Mouse (Mus musculus) liver, embryonic 15.5 days (tissue): ENCODE results near the gene Egf. TPM values are rescaled to one million over a fixed set of nuclear protein-coding genes. Genes with fewer than 3 reads are reported as not detected.

Source experiments
- ATAC-seq: fragments of 200-750 bp; cut with Nextera tagmentation; 2 replicates; pipeline ENCODE4 v1.8.0; 2017; ENCODE audit warnings: moderate number of reproducible peaks, mild to moderate bottlenecking, moderate library complexity; ENCODE audit not compliant: insufficient read depth
- H3K27ac ChIP-seq: fragments of 300-500 bp; sonication (generic); replicated peaks from 2 replicates; pipeline ENCODE4 v1.5.1; 2015; ENCODE audit warnings: mild to moderate bottlenecking, inconsistent platforms
- H3K27me3 ChIP-seq: fragments of 300-500 bp; sonication (generic); 2 replicates; pipeline ENCODE4 v1.6.1; 2015; ENCODE audit warnings: mild to moderate bottlenecking, inconsistent platforms
- H3K36me3 ChIP-seq: fragments of 300-500 bp; sonication (generic); replicated peaks from 2 replicates; pipeline ENCODE4 v1.6.1; 2015; ENCODE audit warnings: moderate library complexity, mild to moderate bottlenecking, inconsistent platforms
- H3K4me1 ChIP-seq: fragments of 300-500 bp; sonication (generic); replicated peaks from 2 replicates; pipeline ENCODE4 v1.6.1; 2015; ENCODE audit warnings: inconsistent platforms
- H3K4me2 ChIP-seq: fragments of 300-500 bp; sonication (generic); 2 replicates; pipeline ENCODE4 v1.6.1; 2015; ENCODE audit warnings: moderate library complexity, mild to moderate bottlenecking, inconsistent platforms
- H3K4me3 ChIP-seq: fragments of 300-500 bp; sonication (generic); replicated peaks from 2 replicates; pipeline ENCODE4 v1.5.1; 2015; ENCODE audit warnings: mild to moderate bottlenecking, inconsistent platforms
- H3K9ac ChIP-seq: fragments of 300-500 bp; sonication (generic); 2 replicates; pipeline ENCODE4 v1.6.1; 2015; ENCODE audit warnings: moderate library complexity, mild to moderate bottlenecking, inconsistent platforms
- H3K9me3 ChIP-seq: fragments of 300-500 bp; sonication (generic); replicated peaks from 2 replicates; pipeline ENCODE4 v1.6.1; 2016; ENCODE audit warnings: inconsistent platforms
- WGBS: fragments of 180-500 bp; shearing (Covaris S2); methylation state at CpG from one replicate; pipeline ENCODE4 v1.1.7; 2015; ENCODE audit warnings: mixed read lengths; ENCODE audit not compliant: insufficient replicate concordance; 5-methylcytosine and 5-hydroxymethylcytosine counted together
- polyA plus RNA-seq: library from polyadenylated mRNA; unstranded; fragments of >200 nt; fragmentation: Nextera tagmentation; extraction: Ambion mirVana; gene quantifications from 2 replicates; pipeline ENCODE4 v1.2.1, GENCODE M21; 2015

Egf gene
- 0.33 and 0.47 TPM in 2 replicates for polyA plus RNA-seq

DNA sequence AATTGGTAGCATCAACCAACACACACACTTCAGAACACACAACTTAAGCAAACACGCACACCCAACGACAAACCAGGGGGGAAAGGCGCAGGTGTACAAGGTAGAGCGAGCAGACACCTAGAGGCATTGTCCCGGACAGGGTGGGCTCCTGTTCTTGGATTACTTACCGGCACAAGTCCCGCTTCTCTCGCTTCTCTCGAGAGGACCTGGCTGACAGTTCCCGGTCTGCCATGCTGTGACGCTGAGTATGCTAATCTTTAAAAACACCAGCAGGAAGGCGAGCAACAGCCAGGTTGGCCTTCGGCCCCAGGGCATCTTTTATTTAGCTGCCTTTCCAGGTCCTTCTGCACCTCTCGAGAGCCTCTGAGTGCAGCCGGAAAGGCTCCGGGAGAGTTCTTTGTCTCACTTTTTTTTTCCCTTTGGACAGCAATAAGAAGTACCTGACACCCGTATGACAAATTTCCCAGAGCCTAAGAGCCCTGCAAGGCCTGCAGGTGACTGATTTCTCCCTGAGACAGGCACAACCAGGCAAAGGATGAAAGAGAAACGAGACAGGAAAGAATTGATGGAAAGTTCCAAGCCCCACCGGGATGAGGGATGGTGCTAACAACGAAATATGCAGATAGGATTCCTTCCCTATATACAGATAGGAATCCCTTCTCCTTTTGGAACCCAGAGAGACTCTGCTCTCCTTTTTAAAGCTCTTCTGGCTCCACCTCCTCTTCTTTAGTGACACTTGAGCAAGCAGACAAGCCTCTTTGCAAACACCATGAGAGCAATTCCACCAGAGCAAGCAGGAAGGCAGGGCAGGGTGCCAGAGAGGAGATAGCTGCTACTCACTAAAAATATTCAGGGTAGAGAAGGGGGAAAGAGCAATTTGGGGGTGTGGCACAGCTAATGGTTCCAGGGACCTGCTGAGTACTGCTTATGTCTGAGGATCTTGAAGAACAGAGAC lies at the start of gene Egf:
Gene Egf, minus strand, starts transcription at position 667 of the 955 bp plus-strand sequence.
- no peak within 1 kb of the TSS for H3K4me3 ChIP-seq
- H3K27ac ChIP-seq, result no peak within 1 kb of the TSS
- peak within 1 kb of the TSS; percentile 51 for H3K4me2 ChIP-seq
- H3K27me3 ChIP-seq, result peaks cover 16% of the 10 kb centered on the region; the same call in 1 of the 2 replicates
- WGBS, result 9% methylated on average over 20 of the region's 20 CpGs
- H3K9me3 ChIP-seq, result no peaks in the 10 kb centered on the region
- H3K9ac ChIP-seq, result no peak within 1 kb of the TSS
- no peaks in the 10 kb centered on the region for H3K4me1 ChIP-seq
- no peaks in the 10 kb centered on the region for H3K36me3 ChIP-seq
- ATAC-seq, result no peak

DNA sequence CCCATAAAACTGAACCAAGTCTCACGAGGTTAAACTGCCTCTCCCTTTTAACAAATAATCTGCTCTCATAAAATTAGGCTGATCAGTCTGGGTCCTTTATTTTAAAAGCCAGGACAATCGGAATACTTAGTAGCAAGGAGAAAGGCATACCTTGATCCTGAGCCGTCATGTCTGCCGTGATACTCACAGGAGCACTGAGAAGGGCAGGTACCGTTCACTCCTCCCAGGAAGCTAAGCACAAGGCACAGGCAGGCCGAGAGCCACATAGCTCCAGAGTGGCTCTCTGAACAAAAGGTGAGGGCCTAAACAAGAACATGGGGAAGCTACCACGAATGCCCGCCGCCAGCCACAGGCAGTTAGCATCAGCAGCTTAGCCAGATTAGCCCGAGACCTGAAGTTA lies 48.6 kb upstream of the Egf start, which contains the start of gene Lrit3:
Gene Lrit3, minus strand, starts transcription at position 266 of the 400 bp plus-strand sequence.
- 67% methylated on average over 10 of the region's 10 CpGs for whole genome bisulfite sequencing
- no peak for ATAC-seq

GRCm38 (mm10) chr3:129799011-129799410 lies 43.9 kb upstream of the Egf start:
- Histone ChIP-seq H3K9ac (no peak overlapping the region), H3K4me3 (no peak overlapping the region), H3K4me2 (no peak overlapping the region), H3K9me3 (no peaks in the 10 kb centered on the region), H3K27me3 (no peaks in the 10 kb centered on the region), H3K36me3 (no peaks in the 10 kb centered on the region), H3K4me1 (no peaks in the 10 kb centered on the region), H3K27ac (no peak overlapping the region)
- no peak for ATAC-seq
- WGBS, result 57% methylated on average over 2 of the region's 2 CpGs

More for the DNA sequence above, 48.6 kb upstream of the Egf start, which contains the start of gene Lrit3:
- no peak within 1 kb of the TSS for H3K27ac ChIP-seq
- H3K4me1 ChIP-seq, result no peaks in the 10 kb centered on the region
- no peak within 1 kb of the TSS for H3K4me2 ChIP-seq
- no peaks in the 10 kb centered on the region for H3K36me3 ChIP-seq
- no peaks in the 10 kb centered on the region for H3K9me3 ChIP-seq
- H3K9ac ChIP-seq, result no peak within 1 kb of the TSS
- no peak within 1 kb of the TSS for H3K4me3 ChIP-seq
- no peaks in the 10 kb centered on the region for H3K27me3 ChIP-seq

DNA sequence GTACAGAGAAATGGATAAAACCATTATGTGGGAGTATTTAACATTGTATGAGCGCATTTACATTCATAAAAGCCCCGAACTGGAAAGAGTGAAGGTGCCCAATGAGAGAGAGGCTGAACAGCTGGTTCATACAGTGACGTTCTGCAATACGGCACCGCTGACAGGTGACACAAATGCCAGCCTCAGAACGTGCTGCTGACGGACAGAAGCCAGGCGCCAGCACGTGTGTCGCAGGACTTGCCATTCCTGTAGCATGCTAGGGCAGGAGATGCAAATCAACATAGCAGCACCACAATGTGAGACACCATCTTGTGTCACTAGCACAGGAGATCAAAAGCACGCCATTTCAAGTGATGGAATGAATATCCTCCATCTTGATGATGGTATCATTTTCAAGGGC lies 43.4 kb upstream of the Egf start:
- ATAC-seq, result no peak

DNA sequence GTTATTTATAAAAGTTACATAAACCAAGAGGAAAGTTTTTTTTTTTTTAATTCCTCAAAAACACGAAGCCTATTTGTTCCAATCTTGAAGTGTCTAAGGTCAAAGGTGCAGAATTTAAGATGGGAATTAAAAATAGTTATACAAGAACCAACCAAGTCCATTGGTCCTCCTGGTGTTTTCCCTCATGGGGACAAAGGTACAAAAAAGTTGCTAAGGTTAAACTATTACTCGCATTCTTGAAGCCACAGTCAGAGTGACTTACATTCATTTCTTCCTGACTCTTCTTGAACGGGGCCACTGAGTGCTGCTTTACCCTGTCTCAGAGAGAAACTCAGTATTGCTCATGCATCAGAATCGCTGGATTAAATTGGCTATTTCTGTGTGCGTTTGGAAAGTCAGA lies 42.2 kb upstream of the Egf start:
- Histone ChIP-seq H3K27ac (no peak overlapping the region), H3K36me3 (no peaks in the 10 kb centered on the region), H3K4me2 (no peak overlapping the region), H3K4me3 (no peak overlapping the region), H3K27me3 (no peaks in the 10 kb centered on the region), H3K9ac (no peak overlapping the region), H3K9me3 (no peaks in the 10 kb centered on the region), H3K4me1 (no peaks in the 10 kb centered on the region)
- no peak for ATAC-seq
- WGBS, result 61% methylated on average over 5 of the region's 5 CpGs

More for the DNA sequence above, 43.4 kb upstream of the Egf start:
- Histone ChIP-seq H3K4me2 (no peak overlapping the region), H3K27ac (no peak overlapping the region), H3K9ac (no peak overlapping the region), H3K27me3 (no peaks in the 10 kb centered on the region), H3K9me3 (no peaks in the 10 kb centered on the region), H3K36me3 (no peaks in the 10 kb centered on the region), H3K4me1 (no peaks in the 10 kb centered on the region), H3K4me3 (no peak overlapping the region)
- WGBS, result 75% methylated on average over 11 of the region's 11 CpGs

DNA sequence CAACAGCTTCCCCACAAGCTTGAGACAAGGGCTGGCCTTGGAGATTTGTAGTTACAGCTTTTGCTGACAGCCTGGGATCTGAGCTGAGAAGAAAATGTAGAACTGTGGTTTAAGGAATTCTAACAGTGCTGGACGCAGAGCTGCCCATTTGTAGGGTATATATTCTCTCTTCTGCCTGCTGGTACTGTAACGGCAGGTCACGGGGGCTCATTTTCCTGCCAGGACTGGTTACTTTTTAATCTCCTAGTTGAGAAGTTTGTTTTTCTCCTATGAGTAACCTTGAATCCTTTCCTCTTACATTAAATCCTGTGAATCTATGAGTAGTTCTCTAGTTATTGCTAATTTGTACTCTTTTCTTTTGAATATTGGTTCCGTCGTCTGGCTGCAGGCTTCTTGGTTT lies 38.7 kb upstream of the Egf start:
- H3K4me2 ChIP-seq, result no peak overlapping the region
- 71% methylated on average over 5 of the region's 5 CpGs for whole genome bisulfite sequencing
- no peak overlapping the region for H3K27ac ChIP-seq

GRCm38 (mm10) chr3:129782746-129783145 lies 27.6 kb upstream of the Egf start:
- 66% methylated on average over 3 of the region's 3 CpGs for WGBS
- H3K4me3 ChIP-seq, result no peak overlapping the region
- no peak for ATAC-seq

More for the DNA sequence above, 38.7 kb upstream of the Egf start:
- Histone ChIP-seq H3K9ac (no peak overlapping the region), H3K4me3 (no peak overlapping the region), H3K36me3 (no peaks in the 10 kb centered on the region), H3K27me3 (no peaks in the 10 kb centered on the region), H3K9me3 (no peaks in the 10 kb centered on the region), H3K4me1 (no peaks in the 10 kb centered on the region)
- no peak for ATAC-seq

DNA sequence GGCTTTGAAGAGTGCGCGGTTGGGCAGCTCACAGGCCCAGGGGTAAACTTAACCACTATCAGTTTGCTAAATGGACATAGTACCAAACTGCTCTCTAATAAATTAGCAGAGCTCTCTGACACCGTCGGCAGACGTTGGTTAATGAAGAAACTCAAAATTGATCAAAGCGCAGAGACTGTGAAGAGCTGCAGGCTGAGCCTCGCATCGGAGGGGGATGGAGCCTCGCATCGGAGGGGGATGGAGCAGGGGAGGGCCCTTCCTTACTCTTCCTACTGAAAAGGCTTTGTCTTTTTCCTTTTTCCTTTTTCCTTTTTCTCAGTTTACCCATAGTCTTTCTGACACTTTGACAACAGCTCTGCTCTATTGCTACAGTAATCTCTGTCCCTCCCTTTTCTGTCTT lies 26.3 kb upstream of the Egf start:
- no peak overlapping the region for H3K4me2 ChIP-seq
- H3K27ac ChIP-seq, result no peak overlapping the region
- no peaks in the 10 kb centered on the region for H3K27me3 ChIP-seq
- no peak overlapping the region for H3K4me3 ChIP-seq
- H3K9me3 ChIP-seq, result no peaks in the 10 kb centered on the region
- H3K4me1 ChIP-seq, result no peaks in the 10 kb centered on the region
- WGBS, result 60% methylated on average over 10 of the region's 10 CpGs
- H3K36me3 ChIP-seq, result no peaks in the 10 kb centered on the region
- ATAC-seq, result no peak
- no peak overlapping the region for H3K9ac ChIP-seq

More at GRCm38 (mm10) chr3:129782746-129783145, 27.6 kb upstream of the Egf start:
- no peaks in the 10 kb centered on the region for H3K27me3 ChIP-seq
- H3K9me3 ChIP-seq, result no peaks in the 10 kb centered on the region
- H3K4me1 ChIP-seq, result no peaks in the 10 kb centered on the region
- no peak overlapping the region for H3K4me2 ChIP-seq
- H3K36me3 ChIP-seq, result no peaks in the 10 kb centered on the region
- no peak overlapping the region for H3K27ac ChIP-seq
- H3K9ac ChIP-seq, result no peak overlapping the region

DNA sequence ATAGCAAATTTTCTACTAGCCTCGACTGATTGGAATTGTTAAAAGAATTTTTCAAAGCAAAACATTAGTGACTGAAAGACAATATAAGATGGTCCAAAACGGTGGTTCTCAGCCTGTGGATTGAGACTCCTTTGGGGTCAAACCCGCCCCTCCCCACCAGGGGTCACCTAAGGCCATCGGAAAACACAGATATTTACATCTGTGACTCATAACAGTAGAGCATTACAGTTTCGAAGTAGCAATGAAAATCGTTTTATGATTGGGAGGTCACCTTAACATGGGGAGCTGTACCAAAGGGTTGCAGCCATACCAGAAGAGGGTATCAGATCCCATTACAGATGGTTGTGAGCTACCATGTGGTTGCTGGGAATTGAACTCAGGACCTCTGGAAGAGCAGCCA lies 16.1 kb upstream of the Egf start:
- H3K27me3 ChIP-seq, result no peaks in the 10 kb centered on the region
- H3K36me3 ChIP-seq, result no peaks in the 10 kb centered on the region
- no peak for ATAC-seq
- no peak overlapping the region for H3K27ac ChIP-seq
- H3K9ac ChIP-seq, result no peak overlapping the region
- WGBS, result 51% methylated on average over 6 of the region's 6 CpGs
- no peak overlapping the region for H3K4me2 ChIP-seq
- no peaks in the 10 kb centered on the region for H3K9me3 ChIP-seq
- no peaks in the 10 kb centered on the region for H3K4me1 ChIP-seq
- no peak overlapping the region for H3K4me3 ChIP-seq

DNA sequence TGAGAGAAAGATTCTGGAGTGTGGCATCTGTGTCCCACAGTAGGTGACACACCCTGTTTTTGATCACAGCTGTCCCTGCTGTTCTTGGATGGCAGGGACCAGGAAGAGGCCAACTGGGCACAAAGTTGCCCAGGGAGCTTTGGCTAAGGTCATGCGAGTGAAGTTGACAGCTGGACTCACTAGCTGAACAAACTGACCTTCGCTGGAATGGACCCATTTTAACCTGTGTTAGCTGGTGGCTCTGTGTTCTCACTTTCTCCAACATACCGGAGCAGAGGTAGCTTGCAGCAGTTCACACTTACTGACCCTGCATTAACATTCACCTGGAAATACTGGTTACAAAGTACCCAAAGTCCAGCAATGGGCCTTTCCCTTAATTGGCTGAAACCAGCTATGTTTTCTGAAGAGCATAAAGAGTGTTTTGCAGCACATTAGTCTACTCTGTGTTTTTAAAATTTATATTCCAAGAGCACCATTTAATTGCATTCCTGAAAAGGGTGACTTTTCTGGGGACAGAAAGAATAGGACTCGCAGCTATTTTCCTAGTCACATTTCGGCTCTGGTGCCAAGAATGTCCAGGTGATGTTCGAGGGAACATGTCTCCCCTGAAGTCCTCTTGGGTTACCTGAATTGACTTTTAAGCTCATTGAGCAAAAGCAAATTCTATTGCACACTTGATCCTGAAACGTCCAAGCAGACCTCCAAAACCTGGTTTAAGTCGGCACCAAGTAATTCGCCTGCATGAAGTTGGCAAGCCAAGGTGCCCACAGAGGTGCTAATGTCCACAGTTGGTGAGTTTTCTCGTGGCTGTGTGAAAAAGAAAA lies 12.1 kb upstream of the Egf start:
- no peak for ATAC-seq
- WGBS, result 65% methylated on average over 10 of the region's 10 CpGs

DNA sequence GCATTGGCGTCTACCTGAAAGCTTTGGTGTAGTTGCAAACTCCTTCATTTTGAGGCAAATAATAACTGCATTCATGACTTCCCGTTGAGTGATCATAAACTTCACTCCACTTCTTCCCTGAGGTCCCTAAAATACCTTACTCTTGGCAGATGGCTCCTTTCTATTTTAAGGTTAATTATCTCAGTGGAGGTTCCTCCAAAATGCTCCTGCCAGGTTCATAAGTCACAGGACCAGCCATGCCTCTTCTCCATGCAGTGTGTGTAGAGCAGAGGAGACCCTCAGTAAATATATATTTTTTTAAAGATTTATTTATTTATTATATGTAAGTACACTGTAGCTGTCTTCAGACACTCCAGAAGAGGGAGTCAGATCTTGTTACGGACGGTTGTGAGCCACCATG lies 11.0 kb upstream of the Egf start:
- Histone ChIP-seq H3K4me2 (no peak overlapping the region), H3K9me3 (no peaks in the 10 kb centered on the region), H3K27ac (no peak overlapping the region), H3K36me3 (no peaks in the 10 kb centered on the region), H3K9ac (no peak overlapping the region), H3K4me3 (no peak overlapping the region), H3K27me3 (no peaks in the 10 kb centered on the region), H3K4me1 (no peaks in the 10 kb centered on the region)
- no peak for ATAC-seq
- 64% methylated on average over 4 of the region's 4 CpGs for WGBS

More for the DNA sequence above, 12.1 kb upstream of the Egf start:
- Histone ChIP-seq H3K9ac (no peak overlapping the region), H3K4me2 (no peak overlapping the region), H3K4me1 (no peaks in the 10 kb centered on the region), H3K9me3 (no peaks in the 10 kb centered on the region), H3K36me3 (no peaks in the 10 kb centered on the region), H3K27me3 (no peaks in the 10 kb centered on the region), H3K4me3 (no peak overlapping the region), H3K27ac (no peak overlapping the region)
